Mouse (Mus musculus) hindbrain, embryonic 11.5 days (tissue): ENCODE data around the gene Cds2. TPM values are rescaled to one million over a fixed set of nuclear protein-coding genes. Genes with fewer than 3 reads are reported as not detected.
A peak's percentile ranks its signal among the peaks of the same experiment; 100 is the strongest.

ENCODE experiments used
- ATAC-seq: fragments of 200-750 bp; cut with Nextera tagmentation; 2 replicates; pipeline ENCODE4 v1.8.0; 2017; ENCODE audit warnings: mild to moderate bottlenecking, moderate TSS enrichment, moderate library complexity; ENCODE audit not compliant: low FRiP score
- DNase-seq: peaks from one replicate; pipeline ENCODE4 v3.0.0-alpha.2; 2015; ENCODE audit warnings: low spot score
- H3K27ac ChIP-seq: fragments of 300-500 bp; sonication (generic); 2 replicates; pipeline ENCODE4 v1.5.1; 2014; ENCODE audit warnings: mild to moderate bottlenecking, low read depth, low read length
- H3K27me3 ChIP-seq: fragments of 300-500 bp; sonication (generic); 2 replicates; pipeline ENCODE4 v1.6.1; 2014; ENCODE audit warnings: mild to moderate bottlenecking, low read length, moderate library complexity, mixed read lengths; ENCODE audit not compliant: control insufficient read depth, insufficient read depth
- H3K36me3 ChIP-seq: fragments of 300-500 bp; sonication (generic); 2 replicates; pipeline ENCODE4 v1.6.1; 2014; ENCODE audit warnings: mild to moderate bottlenecking, low read length, moderate library complexity, mixed read lengths; ENCODE audit not compliant: control insufficient read depth, insufficient read depth
- H3K4me1 ChIP-seq: fragments of 300-500 bp; sonication (generic); replicated peaks from 2 replicates; pipeline ENCODE4 v1.6.1; 2014; ENCODE audit warnings: low read length, mixed read lengths; ENCODE audit not compliant: control insufficient read depth, insufficient read depth
- H3K4me2 ChIP-seq: fragments of 300-500 bp; sonication (generic); replicated peaks from 2 replicates; pipeline ENCODE4 v1.6.1; 2014; ENCODE audit warnings: mild to moderate bottlenecking, low read depth, low read length
- H3K4me3 ChIP-seq: fragments of 300-500 bp; sonication (generic); 2 replicates; pipeline ENCODE4 v1.5.1; 2014; ENCODE audit warnings: low read depth, low read length
- H3K9ac ChIP-seq: fragments of 300-500 bp; sonication (generic); 2 replicates; pipeline ENCODE4 v1.6.1; 2014; ENCODE audit warnings: low read depth, low read length
- H3K9me3 ChIP-seq: fragments of 300-500 bp; sonication (generic); 2 replicates; pipeline ENCODE4 v1.6.1; 2016; ENCODE audit warnings: low read length; ENCODE audit not compliant: control insufficient read depth
- WGBS: fragments of 180-500 bp; shearing (Covaris S2); extraction: QIAGEN DNeasy Blood & Tissue Kit; methylation state at CpG from one replicate; pipeline ENCODE4 v1.1.7; 2014; 5-methylcytosine and 5-hydroxymethylcytosine counted together
- polyA plus RNA-seq: library from polyadenylated mRNA; unstranded; fragments of >200 nt; fragmentation: Nextera tagmentation; extraction: Ambion mirVana; gene quantifications from 2 replicates; pipeline ENCODE4 v1.2.1, GENCODE M21; 2014

Gene Cds2
- polyA plus RNA-seq, 1 experiment from 2014 or later, result 33.5 TPM

GRCm38 (mm10) chr2:132262175-132262574, 773 bp upstream of the Cds2 start:
- Histone ChIP-seq H3K4me2 (no peak overlapping the region), H3K9me3 (no peaks in the 10 kb centered on the region), H3K4me3 (no peak overlapping the region), H3K9ac (no peak overlapping the region), H3K27ac (no peak overlapping the region), H3K27me3 (no peaks in the 10 kb centered on the region), H3K36me3 (no peaks in the 10 kb centered on the region), H3K4me1 (no peaks in the 10 kb centered on the region)
- ATAC-seq (peak; percentile 2; the same call in 1 of the 2 replicates), DNase-seq (no peak)
- WGBS, result 73% methylated on average over 6 of the region's 6 CpGs

- peak overlapping the region; percentile 93 for H3K4me3 ChIP-seq
- H3K27me3 ChIP-seq, result no peaks in the 10 kb centered on the region
- H3K4me1 ChIP-seq, result no peaks in the 10 kb centered on the region
- H3K36me3 ChIP-seq, result no peaks in the 10 kb centered on the region
- WGBS, result under 1% methylated on average over 46 of the region's 47 CpGs
- peak; percentile 70 for ATAC-seq
- peak; percentile 59 for DNase-seq
- H3K9ac ChIP-seq, result peak overlapping the region; percentile 91
- H3K4me2 ChIP-seq, result peak overlapping the region; percentile 64
- H3K27ac ChIP-seq, result peak overlapping the region; percentile 73
- no peaks in the 10 kb centered on the region for H3K9me3 ChIP-seq
Measured at GRCm38 (mm10) chr2:132263421-132264265, 695 bp downstream of the Cds2 start.

GRCm38 (mm10) chr2:132264266-132264710, 1.3 kb downstream of the Cds2 start:
- no peaks in the 10 kb centered on the region for H3K9me3 ChIP-seq
- H3K4me1 ChIP-seq, result no peaks in the 10 kb centered on the region
- no peaks in the 10 kb centered on the region for H3K27me3 ChIP-seq
- H3K4me3 ChIP-seq, result peak overlapping the region; percentile 93
- 17% methylated on average over 6 of the region's 6 CpGs for WGBS
- DNase-seq (no peak), ATAC-seq (no peak)
- H3K4me2 ChIP-seq, result peak overlapping the region; percentile 64
- H3K9ac ChIP-seq, result peak overlapping the region; percentile 91
- no peak overlapping the region for H3K27ac ChIP-seq
- H3K36me3 ChIP-seq, result no peaks in the 10 kb centered on the region

GRCm38 (mm10) chr2:132265196-132265595, 2.2 kb downstream of the Cds2 start:
- 91% methylated on average over 9 of the region's 9 CpGs for WGBS
- no peak overlapping the region for H3K4me2 ChIP-seq

GRCm38 (mm10) chr2:132266086-132266485, 3.1 kb downstream of the Cds2 start:
- no peaks in the 10 kb centered on the region for H3K4me1 ChIP-seq
- H3K9me3 ChIP-seq, result no peaks in the 10 kb centered on the region
- no peaks in the 10 kb centered on the region for H3K36me3 ChIP-seq
- H3K27me3 ChIP-seq, result no peaks in the 10 kb centered on the region
- no peak overlapping the region for H3K27ac ChIP-seq
- no peak overlapping the region for H3K9ac ChIP-seq
- ATAC-seq (no peak), DNase-seq (no peak)
- 96% methylated on average over 3 of the region's 3 CpGs for WGBS
- H3K4me2 ChIP-seq, result no peak overlapping the region
- no peak overlapping the region for H3K4me3 ChIP-seq

More at GRCm38 (mm10) chr2:132265196-132265595, 2.2 kb downstream of the Cds2 start:
- no peaks in the 10 kb centered on the region for H3K27me3 ChIP-seq
- H3K4me1 ChIP-seq, result no peaks in the 10 kb centered on the region
- H3K4me3 ChIP-seq, result no peak overlapping the region
- H3K9me3 ChIP-seq, result no peaks in the 10 kb centered on the region
- H3K27ac ChIP-seq, result no peak overlapping the region
- ATAC-seq (no peak), DNase-seq (no peak)
- no peaks in the 10 kb centered on the region for H3K36me3 ChIP-seq
- no peak overlapping the region for H3K9ac ChIP-seq

GRCm38 (mm10) chr2:132269217-132269616, 6.3 kb downstream of the Cds2 start:
- Histone ChIP-seq H3K4me2 (no peak overlapping the region), H3K36me3 (no peaks in the 10 kb centered on the region), H3K27ac (no peak overlapping the region), H3K9me3 (no peaks in the 10 kb centered on the region), H3K4me1 (no peaks in the 10 kb centered on the region), H3K27me3 (no peaks in the 10 kb centered on the region), H3K4me3 (no peak overlapping the region), H3K9ac (no peak overlapping the region)
- WGBS, result 91% methylated on average over 3 of the region's 3 CpGs
- DNase-seq, result no peak
- no peak for ATAC-seq

- Histone ChIP-seq H3K4me1 (no peaks in the 10 kb centered on the region), H3K27me3 (no peaks in the 10 kb centered on the region), H3K27ac (no peak overlapping the region), H3K9me3 (no peaks in the 10 kb centered on the region), H3K4me3 (no peak overlapping the region), H3K4me2 (no peak overlapping the region), H3K9ac (no peak overlapping the region), H3K36me3 (no peaks in the 10 kb centered on the region)
- ATAC-seq (no peak), DNase-seq (no peak)
- WGBS, result 90% methylated on average over 2 of the region's 2 CpGs
Measured at GRCm38 (mm10) chr2:132270331-132270951, 7.5 kb downstream of the Cds2 start.

- Histone ChIP-seq H3K4me2 (no peak overlapping the region), H3K9me3 (no peaks in the 10 kb centered on the region), H3K9ac (no peak overlapping the region), H3K27me3 (no peaks in the 10 kb centered on the region), H3K4me3 (no peak overlapping the region), H3K36me3 (no peaks in the 10 kb centered on the region), H3K4me1 (no peaks in the 10 kb centered on the region), H3K27ac (no peak overlapping the region)
- WGBS, result 63% methylated on average over 6 of the region's 6 CpGs
- no peak for ATAC-seq
- DNase-seq, result no peak
Measured at GRCm38 (mm10) chr2:132272694-132273389, 9.9 kb downstream of the Cds2 start.
